Comparison of ENCODE assay signal across 10 mouse cellular contexts in the genomic region with DNA sequence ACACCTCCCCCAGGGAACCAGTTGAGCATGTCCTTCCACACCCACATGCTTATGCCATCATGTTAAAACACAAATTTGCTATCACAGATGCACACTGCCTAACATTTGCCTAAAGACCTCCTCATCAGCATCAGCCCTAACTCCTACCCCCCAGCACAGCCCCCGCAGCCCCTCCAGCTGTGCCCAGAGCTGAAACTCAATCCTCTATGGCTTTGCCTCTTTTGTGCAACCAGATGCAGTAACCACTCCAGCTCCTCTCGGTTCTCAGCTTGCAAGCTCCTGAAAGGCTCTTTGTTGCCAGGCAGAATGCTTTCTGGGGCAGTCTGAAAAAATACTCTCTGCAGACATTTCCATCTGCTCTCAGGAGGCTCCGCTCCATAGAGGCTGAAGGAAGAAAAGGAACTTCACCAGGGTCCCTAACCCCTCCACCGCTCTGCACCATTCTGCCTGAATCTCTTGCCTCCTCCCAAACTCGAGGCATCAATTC.
DNase-seq lines count a peak whose midpoint lies in the region; ATAC-seq and TF ChIP-seq lines count a peak whose summit lies in the region.
"Had no signal": no experiment of that assay in that cellular context is flagged by ENCODE, and none has a peak within 500 bp of the region (broad histone marks: within the 10 kb centered on the region; RNA-seq: fewer than 3 reads in every experiment).

No protein-coding gene starts in this region.

- H3K4me1 ChIP-seq in embryonic facial prominence, embryonic 14.5 days (ENCODE audit: control insufficient read depth, insufficient read depth, low read length): peaks cover 20% of the 10 kb centered on the region
- H3K4me1 ChIP-seq in hindbrain, postnatal 0 days (ENCODE audit: insufficient read depth, low read length): peaks cover 27% of the 10 kb centered on the region
- H3K4me1 ChIP-seq in midbrain, embryonic 12.5 days: peaks cover 59% of the 10 kb centered on the region
- H3K4me1 ChIP-seq: lung, embryonic 15.5 days; stomach, embryonic 15.5 days had no signal

- H3K4me2 ChIP-seq in embryonic facial prominence, embryonic 14.5 days (ENCODE audit: low read depth, low read length): 0 out of 2 replicates have a peak overlapping the region, but pooled peaks have one; percentile 10
- H3K4me2 ChIP-seq in hindbrain, postnatal 0 days (ENCODE audit: low read depth, low read length): no peak overlapping the region
- peak overlapping the region; percentile 32 for H3K4me2 ChIP-seq in midbrain, embryonic 12.5 days (replicated peaks)
- H3K4me2 ChIP-seq: lung, embryonic 15.5 days; stomach, embryonic 15.5 days had no signal

- H3K9me3 ChIP-seq in embryonic facial prominence, embryonic 14.5 days (ENCODE audit: control insufficient read depth, low read length): no peaks in the 10 kb centered on the region
- no peaks in the 10 kb centered on the region for H3K9me3 ChIP-seq in hindbrain, postnatal 0 days (ENCODE audit: low read length)
- H3K9me3 ChIP-seq in midbrain, embryonic 12.5 days: no peaks in the 10 kb centered on the region
- H3K9me3 ChIP-seq: lung, embryonic 15.5 days; stomach, embryonic 15.5 days had no signal

- no peaks in the 10 kb centered on the region for H3K36me3 ChIP-seq in embryonic facial prominence, embryonic 14.5 days (ENCODE audit: control insufficient read depth, insufficient read depth, low read length)
- H3K36me3 ChIP-seq in hindbrain, postnatal 0 days (ENCODE audit: insufficient read depth, low read length): no peaks in the 10 kb centered on the region
- H3K36me3 ChIP-seq in midbrain, embryonic 12.5 days: peaks cover 11% of the 10 kb centered on the region; the same call in 1 of the 2 replicates
- H3K36me3 ChIP-seq: lung, embryonic 15.5 days; stomach, embryonic 15.5 days had no signal

- ATAC-seq in embryonic facial prominence, embryonic 14.5 days (ENCODE audit: low read depth): peak; percentile 92
- ATAC-seq in hindbrain, postnatal 0 days: peak; percentile 87
- ATAC-seq in midbrain, embryonic 12.5 days (ENCODE audit: low FRiP score, low read depth): peak; percentile 84
- ATAC-seq in erythroid progenitor cell, adult 5-6 weeks (replicated peaks; ENCODE audit: low FRiP score, poor library complexity, severe bottlenecking): no peak

- H3K4me3 ChIP-seq in embryonic facial prominence, embryonic 14.5 days (ENCODE audit: low read depth, low read length): no peak overlapping the region
- H3K4me3 ChIP-seq in hindbrain, postnatal 0 days (ENCODE audit: low read length): no peak overlapping the region
- no peak overlapping the region for H3K4me3 ChIP-seq in midbrain, embryonic 12.5 days
- H3K4me3 ChIP-seq: lung, embryonic 15.5 days; stomach, embryonic 15.5 days had no signal

- no peak for TF ChIP-seq CTCF in hindbrain, postnatal 0 days (IDR thresholded peaks at IDR 0.05; ENCODE audit: low read depth)

- H3K27me3 ChIP-seq in embryonic facial prominence, embryonic 14.5 days (replicated peaks; ENCODE audit: control insufficient read depth, insufficient read depth, low read length): no peaks in the 10 kb centered on the region
- no peaks in the 10 kb centered on the region for H3K27me3 ChIP-seq in hindbrain, postnatal 0 days (ENCODE audit: insufficient read depth, low read length)
- H3K27me3 ChIP-seq in midbrain, embryonic 12.5 days: no peaks in the 10 kb centered on the region
- H3K27me3 ChIP-seq: lung, embryonic 15.5 days; stomach, embryonic 15.5 days had no signal

- H3K27ac ChIP-seq in embryonic facial prominence, embryonic 14.5 days (replicated peaks; ENCODE audit: low read depth, low read length): peak overlapping the region; percentile 75
- peak overlapping the region; percentile 79 for H3K27ac ChIP-seq in hindbrain, postnatal 0 days
- H3K27ac ChIP-seq in midbrain, embryonic 12.5 days (replicated peaks): peak overlapping the region; percentile 88
- H3K27ac ChIP-seq: lung, embryonic 15.5 days; stomach, embryonic 15.5 days had no signal

- peak; percentile 65 for DNase-seq in embryo, embryonic 10 days (ENCODE audit: low spot score)
- DNase-seq in embryonic facial prominence, embryonic 14.5 days (ENCODE audit: low spot score): peak; percentile 90
- peak; percentile 80 for DNase-seq in hindbrain, postnatal 0 days (ENCODE audit: low spot score)
- DNase-seq in lung, postnatal 25 days (ENCODE audit: low spot score): no peak
- no peak for DNase-seq in kidney, postnatal 36 days
- DNase-seq in MN1 (ENCODE audit: low spot score): no peak

- no peak overlapping the region for H3K9ac ChIP-seq in embryonic facial prominence, embryonic 14.5 days (ENCODE audit: low read depth, low read length)
- peak overlapping the region; percentile 41; the same call in 1 of the 2 replicates for H3K9ac ChIP-seq in hindbrain, postnatal 0 days (replicated peaks; ENCODE audit: low read length)
- peak overlapping the region; percentile 44 for H3K9ac ChIP-seq in midbrain, embryonic 12.5 days (replicated peaks)
- H3K9ac ChIP-seq: lung, embryonic 15.5 days; stomach, embryonic 15.5 days had no signal

- WGBS in embryonic facial prominence, embryonic 14.5 days: 20% methylated on average over 5 of the region's 5 CpGs
- 11% methylated on average over 5 of the region's 5 CpGs for WGBS in hindbrain, postnatal 0 days
- WGBS in midbrain, embryonic 12.5 days: 3% methylated on average over 5 of the region's 5 CpGs

Comparison
In these comparisons a context has a peak if more than half of its experiments do, and no peak if none do; other contexts are left out.
1. DNase-seq: peak in embryo, embryonic 10 days (single experiment), embryonic facial prominence, embryonic 14.5 days (single experiment) and hindbrain, postnatal 0 days (single experiment); none in lung, postnatal 25 days (single experiment), kidney, postnatal 36 days (0 of 2) and MN1 (single experiment).
2. Peak in every context shown above with its lines, with median percentiles within 50 percentile points of each other: H3K27ac ChIP-seq.